Mouse (Mus musculus) forebrain, embryonic 13.5 days (tissue): ENCODE results near the gene C530008M17Rik. TPM values are rescaled to one million over a fixed set of nuclear protein-coding genes. Genes with fewer than 3 reads are reported as not detected.
A peak's percentile ranks its signal among the peaks of the same experiment; 100 is the strongest.

ENCODE experiments used
- ATAC-seq: fragments of 200-750 bp; cut with Nextera tagmentation; 2 replicates; pipeline ENCODE4 v1.8.0; 2017
- H3K27ac ChIP-seq: fragments of 300-500 bp; sonication (generic); 2 replicates; pipeline ENCODE4 v1.5.1; 2015; ENCODE audit warnings: inconsistent platforms, mild to moderate bottlenecking, moderate library complexity
- H3K27me3 ChIP-seq: fragments of 300-500 bp; sonication (generic); 2 replicates; pipeline ENCODE4 v1.6.1; 2015; ENCODE audit warnings: mild to moderate bottlenecking, inconsistent platforms
- H3K36me3 ChIP-seq: fragments of 300-500 bp; sonication (generic); 2 replicates; pipeline ENCODE4 v1.6.1; 2015; ENCODE audit warnings: mild to moderate bottlenecking, inconsistent platforms; ENCODE audit not compliant: poor library complexity, severe bottlenecking
- H3K4me1 ChIP-seq: fragments of 300-500 bp; sonication (generic); 2 replicates; pipeline ENCODE4 v1.6.1; 2015; ENCODE audit warnings: inconsistent platforms
- H3K4me2 ChIP-seq: fragments of 300-500 bp; sonication (generic); 2 replicates; pipeline ENCODE4 v1.6.1; 2015; ENCODE audit warnings: inconsistent platforms, mild to moderate bottlenecking, moderate library complexity
- H3K4me3 ChIP-seq: fragments of 300-500 bp; sonication (generic); 2 replicates; pipeline ENCODE4 v1.5.1; 2015; ENCODE audit warnings: mild to moderate bottlenecking, inconsistent platforms
- H3K9ac ChIP-seq: fragments of 300-500 bp; sonication (generic); 2 replicates; pipeline ENCODE4 v1.6.1; 2015; ENCODE audit warnings: mild to moderate bottlenecking, inconsistent platforms
- H3K9me3 ChIP-seq: fragments of 300-500 bp; sonication (generic); replicated peaks from 2 replicates; pipeline ENCODE4 v1.6.1; 2016; ENCODE audit warnings: inconsistent platforms
- WGBS: fragments of 180-500 bp; shearing (Covaris S2); methylation state at CpG from one replicate; pipeline ENCODE4 v1.1.7; 2015; 5-methylcytosine and 5-hydroxymethylcytosine counted together
- polyA plus RNA-seq: library from polyadenylated mRNA; unstranded; fragments of >200 nt; fragmentation: Nextera tagmentation; extraction: Ambion mirVana; gene quantifications from 2 replicates; pipeline ENCODE4 v1.2.1, GENCODE M21; 2015

Gene C530008M17Rik
- polyA plus RNA-seq, 1 experiment from 2014 or later = 77.4 TPM

DNA sequence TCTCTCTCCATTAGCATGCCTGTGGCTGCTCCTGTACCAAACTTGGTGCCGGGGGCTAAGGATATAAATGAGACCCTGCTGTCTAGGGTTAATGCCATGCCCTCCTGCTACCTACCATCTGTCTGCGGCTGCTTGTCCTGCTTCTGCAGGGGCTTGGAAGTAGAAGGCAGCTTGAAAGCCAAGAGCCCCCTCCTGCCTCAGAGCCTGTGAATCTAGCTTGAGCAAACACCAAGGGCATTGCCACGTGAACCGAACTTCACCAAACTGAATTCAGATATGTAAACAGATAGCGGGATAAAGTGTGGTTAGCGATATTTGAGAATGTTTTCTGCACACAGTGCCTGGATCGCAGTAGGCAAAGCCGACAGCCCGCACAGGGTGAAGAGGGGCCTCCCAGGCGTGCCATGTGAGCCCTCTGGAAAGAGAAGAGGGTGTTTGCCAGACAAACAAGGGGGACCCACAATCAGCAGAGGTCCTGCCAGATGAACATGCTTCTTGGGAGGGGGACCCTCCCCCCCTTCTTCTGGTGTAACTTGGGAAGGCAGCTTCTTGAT lies 106.9 kb downstream of the C530008M17Rik start:
- no peak overlapping the region for H3K9ac ChIP-seq
- WGBS = 41% methylated on average over 10 of the region's 10 CpGs
- H3K4me1 ChIP-seq = peaks cover 43% of the 10 kb centered on the region
- H3K36me3 ChIP-seq = peaks cover 37% of the 10 kb centered on the region
- H3K4me3 ChIP-seq = no peak overlapping the region
- H3K9me3 ChIP-seq = 0 out of 2 replicates have a peak, but pooled peaks cover 5% of the 10 kb centered on the region
- ATAC-seq = peak; percentile 79
- peak overlapping the region; percentile 77 for H3K27ac ChIP-seq
- H3K4me2 ChIP-seq = no peak overlapping the region
- no peaks in the 10 kb centered on the region for H3K27me3 ChIP-seq

GRCm38 (mm10) chr5:76763731-76764130 lies 107.4 kb downstream of the C530008M17Rik start:
- no peak overlapping the region for H3K4me2 ChIP-seq
- no peak for ATAC-seq
- H3K36me3 ChIP-seq = peaks cover 37% of the 10 kb centered on the region
- 0 out of 2 replicates have a peak, but pooled peaks cover 5% of the 10 kb centered on the region for H3K9me3 ChIP-seq
- no peak overlapping the region for H3K4me3 ChIP-seq
- no peaks in the 10 kb centered on the region for H3K27me3 ChIP-seq
- peak overlapping the region; percentile 77 for H3K27ac ChIP-seq
- H3K4me1 ChIP-seq = peaks cover 43% of the 10 kb centered on the region
- WGBS = 43% methylated on average over 6 of the region's 6 CpGs
- H3K9ac ChIP-seq = no peak overlapping the region

GRCm38 (mm10) chr5:76769014-76769413 lies 112.7 kb downstream of the C530008M17Rik start:
- H3K27me3 ChIP-seq = no peaks in the 10 kb centered on the region
- H3K36me3 ChIP-seq = peaks cover 42% of the 10 kb centered on the region
- 81% methylated on average over 3 of the region's 3 CpGs for WGBS
- ATAC-seq = no peak
- H3K27ac ChIP-seq = no peak overlapping the region
- peaks cover 10% of the 10 kb centered on the region for H3K4me1 ChIP-seq
- H3K9me3 ChIP-seq = 0 out of 2 replicates have a peak, but pooled peaks cover 5% of the 10 kb centered on the region
- no peak overlapping the region for H3K9ac ChIP-seq
- no peak overlapping the region for H3K4me3 ChIP-seq
- no peak overlapping the region for H3K4me2 ChIP-seq

- Histone ChIP-seq H3K9ac (no peak overlapping the region), H3K4me3 (no peak overlapping the region), H3K27ac (no peak overlapping the region), H3K27me3 (no peaks in the 10 kb centered on the region), H3K4me2 (no peak overlapping the region), H3K4me1 (peaks cover 4% of the 10 kb centered on the region), H3K36me3 (peaks cover 41% of the 10 kb centered on the region), H3K9me3 (0 out of 2 replicates have a peak, but pooled peaks cover 5% of the 10 kb centered on the region)
- ATAC-seq = no peak
- 87% methylated on average over 15 of the region's 15 CpGs for WGBS
Measured at GRCm38 (mm10) chr5:76769572-76769971, 113.3 kb downstream of the C530008M17Rik start.

DNA sequence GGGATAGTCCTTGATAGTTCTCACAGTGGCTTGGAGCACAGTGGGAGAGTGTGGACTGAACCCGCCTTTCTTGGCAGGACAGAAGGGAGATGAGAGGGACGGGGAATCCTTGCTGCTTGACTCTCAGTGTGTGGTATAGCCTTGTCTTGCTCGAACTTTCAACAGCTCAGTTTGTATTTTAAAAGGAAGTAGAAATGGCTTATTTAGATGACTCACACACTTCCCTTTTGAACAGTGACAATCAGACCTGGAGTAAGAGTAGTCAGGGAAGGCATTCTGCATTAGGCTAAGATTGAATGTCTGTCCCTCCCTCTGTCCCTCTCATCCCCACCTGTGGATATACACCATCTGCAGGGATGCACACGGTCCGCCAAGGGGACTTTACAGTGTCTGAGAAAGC lies 115.1 kb downstream of the C530008M17Rik start:
- ATAC-seq = no peak
- H3K4me1 ChIP-seq = no peaks in the 10 kb centered on the region
- H3K36me3 ChIP-seq = peaks cover 29% of the 10 kb centered on the region
- H3K9me3 ChIP-seq = no peaks in the 10 kb centered on the region
- no peak overlapping the region for H3K27ac ChIP-seq
- 86% methylated on average over 5 of the region's 5 CpGs for WGBS
- H3K4me2 ChIP-seq = no peak overlapping the region
- H3K27me3 ChIP-seq = no peaks in the 10 kb centered on the region
- no peak overlapping the region for H3K4me3 ChIP-seq
- no peak overlapping the region for H3K9ac ChIP-seq

GRCm38 (mm10) chr5:76772831-76773230 lies 116.5 kb downstream of the C530008M17Rik start:
- WGBS = 56% methylated on average over 4 of the region's 4 CpGs
- no peaks in the 10 kb centered on the region for H3K27me3 ChIP-seq
- no peak overlapping the region for H3K4me3 ChIP-seq
- no peaks in the 10 kb centered on the region for H3K9me3 ChIP-seq
- no peak for ATAC-seq
- peaks cover 18% of the 10 kb centered on the region; the same call in 1 of the 2 replicates for H3K36me3 ChIP-seq
- no peak overlapping the region for H3K27ac ChIP-seq
- no peaks in the 10 kb centered on the region for H3K4me1 ChIP-seq
- no peak overlapping the region for H3K9ac ChIP-seq
- H3K4me2 ChIP-seq = no peak overlapping the region

- no peak overlapping the region for H3K4me3 ChIP-seq
- WGBS = 75% methylated on average over 9 of the region's 9 CpGs
- no peak overlapping the region for H3K9ac ChIP-seq
- H3K4me2 ChIP-seq = no peak overlapping the region
- peaks cover 18% of the 10 kb centered on the region; the same call in 1 of the 2 replicates for H3K36me3 ChIP-seq
- no peaks in the 10 kb centered on the region for H3K27me3 ChIP-seq
- H3K9me3 ChIP-seq = no peaks in the 10 kb centered on the region
- ATAC-seq = no peak
- no peak overlapping the region for H3K27ac ChIP-seq
- peaks cover 1% of the 10 kb centered on the region for H3K4me1 ChIP-seq
Measured at GRCm38 (mm10) chr5:76773492-76774158, 117.3 kb downstream of the C530008M17Rik start.

- H3K4me2 ChIP-seq = peak overlapping the region; percentile 33
- peak overlapping the region; percentile 80 for H3K27ac ChIP-seq
- no peaks in the 10 kb centered on the region for H3K9me3 ChIP-seq
- no peaks in the 10 kb centered on the region for H3K27me3 ChIP-seq
- peak overlapping the region; percentile 37 for H3K9ac ChIP-seq
- H3K4me1 ChIP-seq = peaks cover 56% of the 10 kb centered on the region
- WGBS = 24% methylated on average over 14 of the region's 14 CpGs
- H3K4me3 ChIP-seq = no peak overlapping the region
- no peak for ATAC-seq
- H3K36me3 ChIP-seq = peaks cover 5% of the 10 kb centered on the region; the same call in 1 of the 2 replicates
Measured at GRCm38 (mm10) chr5:76779094-76779615, 122.8 kb downstream of the C530008M17Rik start.

GRCm38 (mm10) chr5:76781943-76782342 lies 125.6 kb downstream of the C530008M17Rik start:
- Histone ChIP-seq H3K36me3 (no peaks in the 10 kb centered on the region), H3K27me3 (no peaks in the 10 kb centered on the region), H3K4me1 (peaks cover 65% of the 10 kb centered on the region), H3K27ac (peak overlapping the region; percentile 98), H3K9me3 (no peaks in the 10 kb centered on the region), H3K4me3 (no peak overlapping the region), H3K4me2 (peak overlapping the region; percentile 35), H3K9ac (peak overlapping the region; percentile 45; the same call in 1 of the 2 replicates)
- ATAC-seq = no peak
- WGBS = 67% methylated on average over 13 of the region's 13 CpGs

- H3K27ac ChIP-seq = peak overlapping the region; percentile 98
- H3K36me3 ChIP-seq = peaks cover 4% of the 10 kb centered on the region; the same call in 1 of the 2 replicates
- WGBS = 4% methylated on average over 7 of the region's 7 CpGs
- peak overlapping the region; percentile 35 for H3K4me2 ChIP-seq
- ATAC-seq = peak; percentile 91
- no peak overlapping the region for H3K4me3 ChIP-seq
- H3K4me1 ChIP-seq = peaks cover 65% of the 10 kb centered on the region
- H3K9me3 ChIP-seq = no peaks in the 10 kb centered on the region
- peak overlapping the region; percentile 45 for H3K9ac ChIP-seq
- H3K27me3 ChIP-seq = no peaks in the 10 kb centered on the region
Measured at GRCm38 (mm10) chr5:76782414-76783103, 126.2 kb downstream of the C530008M17Rik start.

DNA sequence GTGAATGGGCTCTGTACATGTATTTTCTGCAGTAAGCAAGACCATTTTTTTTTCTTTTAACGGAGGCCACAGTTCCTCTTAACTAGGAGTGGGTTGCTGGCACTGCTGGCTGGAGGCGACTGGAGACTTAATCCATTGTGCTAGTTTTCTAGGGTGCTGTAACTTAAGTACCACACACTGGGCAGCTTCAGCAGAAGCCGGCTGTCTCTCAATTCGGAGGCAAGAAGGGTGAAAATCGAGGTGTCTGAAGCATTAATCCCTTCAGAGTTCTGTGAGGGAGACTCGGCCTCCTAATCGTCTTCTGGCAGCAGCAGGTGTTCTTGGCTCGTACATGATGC lies 126.8 kb downstream of the C530008M17Rik start:
- Histone ChIP-seq H3K27me3 (no peaks in the 10 kb centered on the region), H3K36me3 (peaks cover 9% of the 10 kb centered on the region), H3K9me3 (no peaks in the 10 kb centered on the region), H3K27ac (peak overlapping the region; percentile 98), H3K4me2 (peak overlapping the region; percentile 35), H3K4me1 (peaks cover 65% of the 10 kb centered on the region), H3K4me3 (no peak overlapping the region), H3K9ac (no peak overlapping the region; the same call in 1 of the 2 replicates)
- 8% methylated on average over 8 of the region's 8 CpGs for WGBS
- ATAC-seq = peak; percentile 61

DNA sequence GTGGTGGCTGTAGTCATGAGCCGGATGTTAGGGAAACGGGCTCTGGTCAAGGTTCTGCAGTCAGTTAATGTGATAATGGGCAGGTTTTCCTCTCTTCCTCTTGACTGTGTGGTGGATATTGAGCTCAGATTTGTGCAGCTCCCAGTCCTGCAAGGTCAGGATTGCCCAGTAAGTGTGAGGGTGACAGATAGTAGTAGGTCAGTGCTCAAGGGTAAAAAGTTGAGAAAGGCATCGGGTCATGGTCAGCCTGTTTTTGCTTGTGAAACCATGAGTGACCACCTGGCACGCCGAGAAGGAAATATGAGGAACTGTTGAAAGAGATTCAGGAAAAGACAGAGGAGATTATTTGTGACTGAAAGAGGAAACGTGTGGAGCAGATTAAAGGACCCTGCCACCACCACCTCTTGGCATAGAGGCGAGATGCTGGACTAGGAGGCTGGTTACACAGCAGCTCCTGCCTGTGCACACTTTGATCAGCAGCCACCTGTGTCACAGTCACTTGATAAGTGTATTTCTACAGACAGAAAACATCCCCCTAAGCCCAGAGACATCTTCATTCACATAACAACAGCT lies 127.9 kb downstream of the C530008M17Rik start:
- Histone ChIP-seq H3K4me3 (no peak overlapping the region), H3K27me3 (no peaks in the 10 kb centered on the region), H3K4me1 (peaks cover 58% of the 10 kb centered on the region), H3K4me2 (no peak overlapping the region), H3K9me3 (no peaks in the 10 kb centered on the region), H3K36me3 (peaks cover 15% of the 10 kb centered on the region), H3K9ac (no peak overlapping the region), H3K27ac (peak overlapping the region; percentile 98)
- no peak for ATAC-seq
- WGBS = 82% methylated on average over 7 of the region's 7 CpGs
